Mouse (Mus musculus): ENCODE data around the gene Arnt2. TPM values are rescaled to one million over a fixed set of nuclear protein-coding genes. Genes with fewer than 3 reads are reported as not detected.

Arnt2 gene
- polyA plus RNA-seq, 1 experiment from 2014 or later, result 1.9 TPM

DNA sequence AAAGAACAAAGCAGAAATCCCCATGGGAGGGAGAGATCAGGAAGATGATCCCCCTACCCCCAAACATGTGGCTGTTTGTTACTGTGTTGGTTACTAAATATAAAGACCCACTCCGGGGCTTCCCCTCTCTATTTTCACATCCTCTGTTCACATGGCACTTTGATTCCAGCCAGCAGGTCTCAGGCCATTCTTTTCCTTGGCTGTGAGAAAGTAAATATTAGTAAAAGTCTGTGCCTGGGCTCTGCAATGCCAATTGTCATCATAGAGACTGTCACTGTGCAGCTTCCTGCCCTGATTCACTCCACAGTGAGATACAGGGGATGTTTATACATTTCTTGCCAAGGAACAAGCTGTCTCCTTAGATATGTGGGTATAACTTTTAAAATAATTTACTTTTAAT lies 197.9 kb downstream of the Arnt2 start:
- no peak overlapping the region for H3K4me3 ChIP-seq (ENCODE audit: low read length)
- 18% methylated on average over 1 of the region's 1 CpGs for whole genome bisulfite sequencing
- H3K9me3 ChIP-seq (ENCODE audit: control insufficient read depth, low read length), result no peaks in the 10 kb centered on the region
- ATAC-seq, result no peak
- no peaks in the 10 kb centered on the region for H3K36me3 ChIP-seq (ENCODE audit: control insufficient read depth, insufficient read depth, low read length)
- no peaks in the 10 kb centered on the region for H3K27me3 ChIP-seq (replicated peaks; ENCODE audit: control insufficient read depth, insufficient read depth, low read length)
- no peak overlapping the region for H3K27ac ChIP-seq (ENCODE audit: low read length)
- H3K4me2 ChIP-seq (ENCODE audit: low read depth, low read length), result no peak overlapping the region
- H3K9ac ChIP-seq (ENCODE audit: low read depth, low read length), result no peak overlapping the region
- no peaks in the 10 kb centered on the region; the same call in 1 of the 2 replicates for H3K4me1 ChIP-seq (ENCODE audit: control insufficient read depth, insufficient read depth, low read length)

DNA sequence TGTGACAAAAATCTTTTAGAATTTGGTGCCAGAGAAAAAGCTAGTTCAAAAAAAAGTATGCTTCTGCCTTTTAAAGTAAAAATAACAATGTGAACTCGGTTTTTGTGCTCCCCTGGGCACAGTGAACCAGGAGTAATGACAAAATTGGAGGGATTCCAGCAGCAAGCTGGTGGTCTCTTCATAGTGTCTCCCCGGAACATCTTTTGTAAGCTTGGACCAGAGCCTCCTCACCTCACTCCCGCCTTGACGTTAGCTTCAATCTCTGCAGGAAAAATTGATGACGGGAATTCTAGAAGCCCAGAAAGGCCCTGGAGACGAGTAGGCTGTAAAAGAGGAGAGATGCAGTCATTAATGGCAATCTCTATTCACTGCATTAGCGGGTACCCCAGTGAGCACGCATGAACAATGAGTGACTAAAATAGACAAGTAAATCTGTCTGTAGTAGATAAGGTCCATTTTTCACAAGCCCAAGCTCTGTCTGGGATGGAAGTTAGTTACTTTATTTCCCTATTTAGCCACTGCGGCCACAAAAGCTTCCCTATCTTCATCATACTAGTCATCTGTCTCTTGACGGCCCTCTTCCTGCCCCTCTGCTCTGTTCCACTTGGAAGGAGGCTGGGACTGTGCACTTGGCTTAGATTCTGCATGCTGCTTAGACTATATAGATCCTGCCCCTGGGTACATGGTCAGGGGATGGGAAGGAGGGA lies 199.2 kb downstream of the Arnt2 start:
- H3K27me3 ChIP-seq (replicated peaks; ENCODE audit: control insufficient read depth, insufficient read depth, low read length), result no peaks in the 10 kb centered on the region

DNA sequence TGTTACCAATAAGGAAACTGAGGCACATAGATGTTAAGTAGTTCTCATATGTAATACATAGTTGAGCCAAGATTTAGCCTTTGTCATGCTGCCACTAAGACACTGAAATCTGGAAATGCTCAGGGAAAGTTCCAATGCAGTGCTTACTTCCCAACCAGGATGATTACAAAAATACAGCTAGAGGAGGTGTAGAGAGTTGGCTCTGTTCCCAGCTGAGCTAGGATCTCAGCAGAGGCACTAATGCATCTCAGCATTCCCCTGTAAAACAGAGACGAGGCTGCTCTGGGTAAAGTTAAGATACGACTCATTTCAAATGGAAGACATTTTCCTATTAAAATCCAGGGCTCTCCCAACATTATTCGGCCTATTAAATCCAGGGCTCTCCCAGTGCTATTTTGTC lies 206.0 kb downstream of the Arnt2 start:
- ATAC-seq, result no peak
- no peak overlapping the region for H3K27ac ChIP-seq (ENCODE audit: low read length)
- no peaks in the 10 kb centered on the region for H3K36me3 ChIP-seq (ENCODE audit: control insufficient read depth, insufficient read depth, low read length)
- no peak overlapping the region for H3K9ac ChIP-seq (ENCODE audit: low read depth, low read length)
- H3K4me2 ChIP-seq (ENCODE audit: low read depth, low read length), result no peak overlapping the region
- H3K27me3 ChIP-seq (replicated peaks; ENCODE audit: control insufficient read depth, insufficient read depth, low read length), result no peaks in the 10 kb centered on the region
- no peak overlapping the region for H3K4me3 ChIP-seq (ENCODE audit: low read length)
- WGBS, result 62% methylated on average over 3 of the region's 3 CpGs
- no peaks in the 10 kb centered on the region for H3K4me1 ChIP-seq (ENCODE audit: control insufficient read depth, insufficient read depth, low read length)
- H3K9me3 ChIP-seq (ENCODE audit: control insufficient read depth, low read length), result no peaks in the 10 kb centered on the region

More for the DNA sequence above, 199.2 kb downstream of the Arnt2 start:
- ATAC-seq, result no peak
- Histone ChIP-seq H3K4me1 (ENCODE audit: control insufficient read depth, insufficient read depth, low read length) (no peaks in the 10 kb centered on the region; the same call in 1 of the 2 replicates), H3K9ac (ENCODE audit: low read depth, low read length) (no peak overlapping the region), H3K4me2 (ENCODE audit: low read depth, low read length) (no peak overlapping the region), H3K36me3 (ENCODE audit: control insufficient read depth, insufficient read depth, low read length) (no peaks in the 10 kb centered on the region), H3K9me3 (ENCODE audit: control insufficient read depth, low read length) (no peaks in the 10 kb centered on the region), H3K4me3 (ENCODE audit: low read length) (no peak overlapping the region), H3K27ac (ENCODE audit: low read length) (no peak overlapping the region)
- 62% methylated on average over 10 of the region's 10 CpGs for WGBS

DNA sequence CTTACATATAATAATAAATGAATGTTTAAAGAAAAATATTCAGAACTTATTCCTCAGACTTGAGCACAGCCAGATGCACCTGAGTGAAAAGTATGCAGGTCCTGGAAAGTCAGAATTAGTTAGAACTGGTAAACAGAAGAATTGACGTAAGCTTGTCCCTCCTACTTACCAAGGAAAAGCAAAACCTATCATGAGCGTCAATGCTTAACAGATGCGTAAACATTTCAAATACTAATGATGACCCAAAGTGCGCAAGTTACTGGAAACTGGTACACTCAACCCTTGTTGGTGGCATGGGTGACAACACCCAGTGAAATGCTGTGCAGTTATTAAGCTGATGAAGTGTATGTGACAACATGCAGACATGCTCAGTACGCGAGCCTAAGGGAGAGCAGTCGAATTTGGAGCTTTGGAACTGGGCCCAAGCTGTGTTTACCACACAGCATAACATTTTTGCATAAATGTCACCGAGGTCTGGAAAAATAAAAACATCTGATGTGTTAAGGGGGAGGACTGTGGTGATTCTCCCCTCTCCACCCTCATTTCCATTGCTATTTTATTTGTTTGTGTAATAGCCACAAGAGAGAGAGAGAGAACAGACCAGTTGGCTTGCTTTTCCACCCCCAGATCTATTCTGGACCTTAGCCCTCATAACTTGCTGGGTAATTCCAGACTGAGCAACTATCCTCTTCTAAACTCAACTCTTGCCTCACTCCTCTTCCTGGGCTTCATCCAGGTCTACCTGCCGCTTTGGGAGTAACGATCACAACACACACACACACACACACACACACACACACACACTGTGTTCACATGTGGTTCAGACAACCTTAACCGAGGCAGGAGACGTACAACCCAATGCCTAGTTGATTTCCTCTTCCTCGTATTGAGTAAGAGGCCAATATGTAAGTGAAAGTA lies 208.6 kb downstream of the Arnt2 start:
- Histone ChIP-seq H3K4me2 (ENCODE audit: low read depth, low read length) (no peak overlapping the region), H3K9ac (ENCODE audit: low read depth, low read length) (no peak overlapping the region), H3K4me3 (ENCODE audit: low read length) (no peak overlapping the region), H3K36me3 (ENCODE audit: control insufficient read depth, insufficient read depth, low read length) (no peaks in the 10 kb centered on the region), H3K27ac (ENCODE audit: low read length) (no peak overlapping the region), H3K27me3 (replicated peaks; ENCODE audit: control insufficient read depth, insufficient read depth, low read length) (no peaks in the 10 kb centered on the region), H3K9me3 (ENCODE audit: control insufficient read depth, low read length) (no peaks in the 10 kb centered on the region), H3K4me1 (ENCODE audit: control insufficient read depth, insufficient read depth, low read length) (no peaks in the 10 kb centered on the region)
- no peak for ATAC-seq
- 74% methylated on average over 13 of the region's 13 CpGs for WGBS

DNA sequence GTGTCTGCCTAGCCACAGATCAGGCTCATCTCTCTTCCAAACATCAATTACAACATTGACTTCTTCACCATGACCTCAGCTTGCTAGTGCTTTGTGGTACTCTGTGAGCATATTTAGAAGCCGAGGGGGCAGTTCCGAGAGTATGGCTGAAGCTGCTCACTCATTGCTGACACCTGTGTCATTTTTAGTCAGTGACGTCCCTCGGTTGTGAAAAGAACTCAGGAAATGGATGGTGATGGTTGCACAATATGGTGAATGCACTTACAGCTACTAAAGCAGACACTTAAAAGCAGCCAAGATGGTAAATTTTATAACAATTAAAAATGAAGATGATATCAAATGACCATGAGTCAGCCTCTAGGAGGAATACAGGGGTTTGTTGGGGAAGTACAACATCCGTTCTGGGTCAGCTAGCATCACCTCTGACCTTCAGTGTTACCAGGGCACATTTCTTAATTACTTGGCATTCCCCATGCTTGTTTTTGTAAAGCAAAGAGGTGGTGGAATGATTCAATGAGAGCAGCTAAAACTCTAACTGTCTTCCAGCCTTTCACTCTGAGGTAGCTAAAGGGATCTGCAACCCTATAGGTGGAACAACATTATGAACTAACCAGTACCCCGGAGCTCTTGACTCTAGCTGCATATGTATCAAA lies 212.6 kb downstream of the Arnt2 start:
- Histone ChIP-seq H3K27me3 (replicated peaks; ENCODE audit: control insufficient read depth, insufficient read depth, low read length) (no peaks in the 10 kb centered on the region), H3K4me1 (ENCODE audit: control insufficient read depth, insufficient read depth, low read length) (no peaks in the 10 kb centered on the region), H3K36me3 (ENCODE audit: control insufficient read depth, insufficient read depth, low read length) (no peaks in the 10 kb centered on the region), H3K27ac (ENCODE audit: low read length) (no peak overlapping the region), H3K4me2 (ENCODE audit: low read depth, low read length) (no peak overlapping the region), H3K9me3 (ENCODE audit: control insufficient read depth, low read length) (no peaks in the 10 kb centered on the region), H3K4me3 (ENCODE audit: low read length) (no peak overlapping the region), H3K9ac (ENCODE audit: low read depth, low read length) (no peak overlapping the region)
- WGBS, result 90% methylated on average over 6 of the region's 6 CpGs
- ATAC-seq, result no peak

Other genes with a start within 250 kb of the Arnt2 start
- 1.2 and 1.4 TPM in 2 replicates for gene Gm2115, start 118.8 kb upstream of the Arnt2 start, polyA plus RNA-seq (2015; fragmentation: Nextera tagmentation; extraction: Ambion mirVana)
- 17.3 and 17.7 TPM in 2 replicates for gene Fah, start 196.5 kb upstream of the Arnt2 start, polyA plus RNA-seq (2015; fragmentation: Nextera tagmentation; extraction: Ambion mirVana)

All from intestine, embryonic 16.5 days (tissue).